Mouse (Mus musculus) kidney, adult 2 months (tissue): ENCODE data around the gene Atxn7l2. TPM values are rescaled to one million over a fixed set of nuclear protein-coding genes. Genes with fewer than 3 reads are reported as not detected.
"Not testable (repeated sequence)": the region's sequence is repeated elsewhere in the genome, so short reads cannot be mapped to it uniquely, and the experiment has no call there.

ENCODE experiments used
- DNase-seq: peaks from one replicate; pipeline ENCODE4 v3.0.0; 2021
- H3K27ac ChIP-seq: fragments of 200-500 bp; 2 replicates; pipeline ENCODE4 v1.5.1; 2012; ENCODE audit warnings: low read depth, low read length, control low read depth, inconsistent platforms; ENCODE audit not compliant: insufficient read depth
- H3K27me3 ChIP-seq: fragments of 200-500 bp; replicated peaks from 2 replicates; pipeline ENCODE4 v1.6.1; 2012; ENCODE audit warnings: mild to moderate bottlenecking, moderate library complexity, low read length, inconsistent platforms; ENCODE audit not compliant: control insufficient read depth, insufficient read depth
- H3K36me3 ChIP-seq: fragments of 200-500 bp; 2 replicates; pipeline ENCODE4 v1.6.1; 2012; ENCODE audit warnings: mild to moderate bottlenecking, moderate library complexity, low read length, inconsistent platforms; ENCODE audit not compliant: control insufficient read depth, insufficient read depth
- H3K4me1 ChIP-seq: fragments of 200-500 bp; 2 replicates; pipeline ENCODE4 v1.6.1; 2011; ENCODE audit warnings: low read length; ENCODE audit not compliant: control insufficient read depth, insufficient read depth
- H3K4me3 ChIP-seq: fragments of 200-500 bp; 2 replicates; pipeline ENCODE4 v1.5.1; 2011; ENCODE audit warnings: mild to moderate bottlenecking, low read depth, low read length, control low read depth; ENCODE audit not compliant: insufficient read depth
- CTCF ChIP-seq: fragments of 200-500 bp; conservative IDR thresholded peaks from 2 replicates; pipeline ENCODE4 v1.5.1; 2011; ENCODE audit warnings: low read depth, mild to moderate bottlenecking, control low read depth, low read length, moderate library complexity, mixed read lengths; ENCODE audit not compliant: insufficient read depth, insufficient read length
- POLR2A ChIP-seq: fragments of 200-500 bp; IDR thresholded peaks from one replicate; pipeline ENCODE4 v1.6.1; 2011; ENCODE audit warnings: low read depth, low read length, control low read depth
- WGBS: fragments of 180-500 bp; shearing (Covaris S2); methylation state at CpG from one replicate; pipeline ENCODE4 v1.1.7; 2018; 5-methylcytosine and 5-hydroxymethylcytosine counted together
- polyA plus RNA-seq: library from polyadenylated mRNA; depleted of rRNA; stranded (reverse); fragments of >200 nt; gene quantifications from 2 replicates; pipeline ENCODE4 v1.2.3, GENCODE M21; 2012

Gene Atxn7l2
- polyA plus RNA-seq, 1 experiment = 23.1 TPM

- H3K36me3 ChIP-seq, H3K4me3 ChIP-seq, DNase-seq, H3K4me1 ChIP-seq, H3K27ac ChIP-seq, H3K27me3 ChIP-seq: not testable (repeated sequence)
- 92% methylated on average over 4 of the region's 4 CpGs for WGBS
- 0 out of 2 replicates have a peak, but pooled peaks have one; percentile 11 for TF ChIP-seq CTCF
Measured at GRCm38 (mm10) chr3:108237474-108238102, 26.9 kb upstream of the Atxn7l2 start.

GRCm38 (mm10) chr3:108231646-108232045 lies 20.9 kb upstream of the Atxn7l2 start:
- peak overlapping the region; percentile 59; the same call in 1 of the 2 replicates for H3K27ac ChIP-seq
- no peak overlapping the region for H3K4me3 ChIP-seq
- peak; percentile 67 for DNase-seq
- WGBS = 38% methylated on average over 4 of the region's 4 CpGs
- no peak for TF ChIP-seq CTCF
- TF ChIP-seq POLR2A = no peak
- H3K4me1 ChIP-seq = peaks cover 4% of the 10 kb centered on the region; the same call in 1 of the 2 replicates
- H3K27me3 ChIP-seq = no peaks in the 10 kb centered on the region
- no peaks in the 10 kb centered on the region for H3K36me3 ChIP-seq

- no peaks in the 10 kb centered on the region for H3K27me3 ChIP-seq
- no peaks in the 10 kb centered on the region for H3K36me3 ChIP-seq
- peaks cover 4% of the 10 kb centered on the region; the same call in 1 of the 2 replicates for H3K4me1 ChIP-seq
- TF ChIP-seq POLR2A (no peak), CTCF (no peak)
- H3K4me3 ChIP-seq = peak overlapping the region; percentile 66
- peak; percentile 88 for DNase-seq
- peak overlapping the region; percentile 77; the same call in 1 of the 2 replicates for H3K27ac ChIP-seq
- WGBS = 48% methylated on average over 2 of the region's 2 CpGs
Measured at GRCm38 (mm10) chr3:108227521-108227920, 16.8 kb upstream of the Atxn7l2 start.

GRCm38 (mm10) chr3:108226558-108227350 lies 16.0 kb upstream of the Atxn7l2 start, which contains the start of gene Sypl2:
Gene Sypl2 (minus strand): TSS chr3:108226648.
- WGBS = 5% methylated on average over 44 of the region's 44 CpGs
- H3K4me1 ChIP-seq = no peaks in the 10 kb centered on the region; the same call in 1 of the 2 replicates
- H3K4me3 ChIP-seq = peak within 1 kb of the TSS; percentile 66
- no peaks in the 10 kb centered on the region for H3K27me3 ChIP-seq
- peak within 1 kb of the TSS; percentile 77 for H3K27ac ChIP-seq
- TF ChIP-seq POLR2A = no peak
- no peak for TF ChIP-seq CTCF
- H3K36me3 ChIP-seq = no peaks in the 10 kb centered on the region
- peak; percentile 91 for DNase-seq

GRCm38 (mm10) chr3:108225711-108226557 lies 15.2 kb upstream of the Atxn7l2 start:
- H3K36me3 ChIP-seq = no peaks in the 10 kb centered on the region
- 4% methylated on average over 65 of the region's 67 CpGs for WGBS
- TF ChIP-seq POLR2A (no peak), CTCF (no peak)

GRCm38 (mm10) chr3:108220661-108221060 lies 9.9 kb upstream of the Atxn7l2 start:
- Histone ChIP-seq H3K4me3 (no peak overlapping the region), H3K27ac (no peak overlapping the region), H3K27me3 (no peaks in the 10 kb centered on the region), H3K4me1 (no peaks in the 10 kb centered on the region), H3K36me3 (no peaks in the 10 kb centered on the region)
- DNase-seq = no peak
- WGBS = 50% methylated on average over 3 of the region's 3 CpGs
- TF ChIP-seq POLR2A = no peak
- TF ChIP-seq CTCF = no peak

More at GRCm38 (mm10) chr3:108225711-108226557, 15.2 kb upstream of the Atxn7l2 start:
- DNase-seq = peak; percentile 90
- no peaks in the 10 kb centered on the region; the same call in 1 of the 2 replicates for H3K4me1 ChIP-seq
- no peaks in the 10 kb centered on the region for H3K27me3 ChIP-seq
- peak overlapping the region; percentile 66 for H3K4me3 ChIP-seq
- H3K27ac ChIP-seq = peak overlapping the region; percentile 75
